Mouse (Mus musculus) lung, postnatal 0 days (tissue): Measurements from ENCODE around the gene Gtpbp4.
"Not testable (repeated sequence)": the region's sequence is repeated elsewhere in the genome, so short reads cannot be mapped to it uniquely, and the experiment has no call there.

Experiments used
- CTCF ChIP-seq: IDR thresholded peaks from 2 replicates; pipeline ENCODE4 v1.5.1; 2016; ENCODE audit warnings: antibody characterized with exemption, mild to moderate bottlenecking
- EP300 ChIP-seq: IDR thresholded peaks from 2 replicates; pipeline ENCODE4 v1.6.1; 2016; ENCODE audit warnings: antibody characterized with exemption, mild to moderate bottlenecking, control low read depth

GRCm38 (mm10) chr13:8941110-8941509, 54.8 kb downstream of the Gtpbp4 start:
- TF ChIP-seq CTCF, EP300: not testable (repeated sequence)
